12 mouse cellular contexts compared by ENCODE assay signal in the genomic region with DNA sequence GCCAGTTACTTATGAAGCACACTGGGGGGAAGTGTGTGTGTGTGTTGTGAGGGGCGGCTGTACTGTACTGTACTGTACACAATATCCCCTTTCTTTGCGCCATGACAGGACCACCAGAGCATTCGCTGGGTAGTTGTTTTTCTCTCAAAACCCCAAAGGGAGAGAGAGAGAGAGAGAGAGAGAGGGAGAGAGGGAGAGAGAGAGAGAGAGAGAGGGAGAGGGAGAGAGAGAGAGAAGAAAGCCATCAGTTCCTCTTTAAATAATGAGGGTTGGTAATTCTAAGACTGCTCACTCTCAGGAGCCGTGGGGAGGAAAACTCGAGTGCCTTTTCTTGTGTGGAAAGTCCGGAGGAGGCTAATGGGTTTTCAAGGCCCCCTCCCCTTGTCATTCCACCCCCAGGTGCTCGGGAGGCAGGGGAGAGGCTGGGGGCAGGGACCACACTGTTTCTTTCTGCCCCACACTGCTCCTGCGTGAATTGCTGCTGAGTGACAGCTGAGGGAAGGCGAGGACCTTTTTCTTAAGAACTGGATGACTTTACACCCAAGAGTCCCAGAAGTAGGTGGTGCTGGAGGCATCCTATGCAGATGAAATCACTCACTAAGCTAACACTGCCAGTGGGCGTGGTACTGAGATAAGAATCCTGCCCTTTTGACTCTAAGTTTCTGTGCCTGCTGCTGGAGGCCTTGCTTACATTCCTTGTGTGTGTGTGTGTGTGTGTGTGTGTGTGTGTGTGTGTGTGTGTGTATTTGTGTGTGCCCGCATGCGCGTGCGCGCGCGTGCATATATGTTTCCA. TPM values are rescaled to one million over a fixed set of nuclear protein-coding genes. Genes with fewer than 3 reads are reported as not detected.
DNase-seq lines count a peak whose midpoint lies in the region; ATAC-seq and TF ChIP-seq lines count a peak whose summit lies in the region.
"Had no signal": no experiment of that assay in that cellular context is flagged by ENCODE, and none has a peak within 500 bp of the region (broad histone marks: within the 10 kb centered on the region; RNA-seq: fewer than 3 reads in every experiment).

No protein-coding gene starts in this region.

- H3K36me3 ChIP-seq in neural tube, embryonic 15.5 days = no peaks in the 10 kb centered on the region
- no peaks in the 10 kb centered on the region for H3K36me3 ChIP-seq in kidney, embryonic 16.5 days (ENCODE audit: insufficient read depth, low read length)
- H3K36me3 ChIP-seq: liver, embryonic 12.5 days had no signal

- peak; percentile 43 to 53 for DNase-seq in lung, adult 18-20 months
- DNase-seq in lung, adult 2 months = no peak
- DNase-seq in brain, adult 2 months (ENCODE audit: low read depth, low spot score) = peak; percentile 66
- DNase-seq in large intestine, adult 2 months (ENCODE audit: low read depth, low spot score) = peak; percentile 39
- DNase-seq in kidney, adult 8-10 months = no peak
- DNase-seq in spleen, adult 12 weeks (ENCODE audit: low spot score) = no peak
- DNase-seq: cerebellum, adult 8-10 months; right cerebral cortex, adult 18-20 months had no signal

- H3K4me2 ChIP-seq in neural tube, embryonic 15.5 days = peak overlapping the region; percentile 38
- H3K4me2 ChIP-seq in kidney, embryonic 16.5 days (replicated peaks; ENCODE audit: low read depth, low read length) = no peak overlapping the region
- H3K4me2 ChIP-seq: liver, embryonic 12.5 days had no signal

- WGBS in lung, adult 2 months = 48% methylated on average over 17 of the region's 17 CpGs
- WGBS in large intestine, adult 2 months = 27% methylated on average over 17 of the region's 17 CpGs
- WGBS in neural tube, embryonic 15.5 days = 63% methylated on average over 17 of the region's 17 CpGs
- WGBS in kidney, embryonic 16.5 days = 55% methylated on average over 17 of the region's 17 CpGs

- no peak for TF ChIP-seq CTCF in lung, adult 2 months (IDR thresholded peaks at IDR 0.05; ENCODE audit: insufficient read depth, low read length)

- H3K4me3 ChIP-seq in lung, adult 2 months (replicated peaks; ENCODE audit: extremely low read depth, low read depth, low read length) = no peak overlapping the region
- H3K4me3 ChIP-seq in neural tube, embryonic 15.5 days (replicated peaks) = no peak overlapping the region
- no peak overlapping the region for H3K4me3 ChIP-seq in kidney, embryonic 16.5 days (ENCODE audit: low read length)
- H3K4me3 ChIP-seq: liver, embryonic 12.5 days; myocyte had no signal

- TF ChIP-seq POLR2A in lung, adult 2 months (IDR thresholded peaks at IDR 0.05; ENCODE audit: borderline replicate concordance, extremely low read depth, low read depth, low read length) = no peak

- H3K27ac ChIP-seq in neural tube, embryonic 15.5 days (replicated peaks) = 0 out of 2 replicates have a peak overlapping the region, but pooled peaks have one; percentile 33
- H3K27ac ChIP-seq in kidney, embryonic 16.5 days (ENCODE audit: low read length) = no peak overlapping the region
- H3K27ac ChIP-seq: liver, embryonic 12.5 days had no signal

- no peak for ATAC-seq in neural tube, embryonic 15.5 days (ENCODE audit: low FRiP score)
- ATAC-seq in kidney, embryonic 16.5 days (ENCODE audit: low FRiP score, low TSS enrichment) = no peak
- ATAC-seq: liver, embryonic 12.5 days had no signal

- 0 out of 2 replicates have a peak, but pooled peaks cover 4% of the 10 kb centered on the region for H3K27me3 ChIP-seq in neural tube, embryonic 15.5 days (replicated peaks)
- peaks cover 9% of the 10 kb centered on the region for H3K27me3 ChIP-seq in kidney, embryonic 16.5 days (ENCODE audit: insufficient read depth, low read length)

- no peaks in the 10 kb centered on the region for H3K9me3 ChIP-seq in neural tube, embryonic 15.5 days (replicated peaks)
- H3K9me3 ChIP-seq in kidney, embryonic 16.5 days (ENCODE audit: low read length) = no peaks in the 10 kb centered on the region
- H3K9me3 ChIP-seq: liver, embryonic 12.5 days had no signal

- H3K9ac ChIP-seq in neural tube, embryonic 15.5 days (replicated peaks) = no peak overlapping the region
- H3K9ac ChIP-seq in kidney, embryonic 16.5 days (replicated peaks; ENCODE audit: low read length) = no peak overlapping the region
- H3K9ac ChIP-seq: liver, embryonic 12.5 days had no signal

- H3K4me1 ChIP-seq in lung, adult 2 months (ENCODE audit: control insufficient read depth, insufficient read depth, low read length) = no peaks in the 10 kb centered on the region
- H3K4me1 ChIP-seq in neural tube, embryonic 15.5 days = peaks cover 52% of the 10 kb centered on the region
- peaks cover 20% of the 10 kb centered on the region for H3K4me1 ChIP-seq in kidney, embryonic 16.5 days (ENCODE audit: insufficient read depth, low read length)

RNA-seq across cellular contexts. Expression of gene Kcnn3, which starts 6.5 kb away (rescaled TPM):
- polyA plus RNA-seq in lung, adult 2 months (2012; rRNA removed) = 6.8 and 7.1 TPM in 2 replicates
- 2.4 and 5.3 TPM in 2 replicates for polyA plus RNA-seq in large intestine, adult 2 months (2012; rRNA removed)
- 8.5 and 12.1 TPM in 2 replicates for polyA plus RNA-seq in neural tube, embryonic 15.5 days (2015; fragmentation: Nextera tagmentation; extraction: Ambion mirVana)
- 2.5 and 2.6 TPM in 2 replicates for polyA plus RNA-seq in kidney, embryonic 16.5 days (2015; fragmentation: Nextera tagmentation; extraction: Ambion mirVana)
- polyA plus RNA-seq: liver, embryonic 12.5 days had no signal

Comparison
In these comparisons a context has a peak if more than half of its experiments do, and no peak if none do; other contexts are left out.
1. DNase-seq: peak in lung, adult 18-20 months (2 of 2), brain, adult 2 months (single experiment) and large intestine, adult 2 months (single experiment); none in lung, adult 2 months (single experiment), kidney, adult 8-10 months (0 of 2) and spleen, adult 12 weeks (single experiment).